Mouse (Mus musculus) lung, postnatal 0 days (tissue): ENCODE results near the gene Trnau1ap. TPM values are rescaled to one million over a fixed set of nuclear protein-coding genes. Genes with fewer than 3 reads are reported as not detected.
"Not testable (repeated sequence)": the region's sequence is repeated elsewhere in the genome, so short reads cannot be mapped to it uniquely, and the experiment has no call there.

ENCODE experiments used
- ATAC-seq: fragments of 200-750 bp; cut with Nextera tagmentation; 2 replicates; pipeline ENCODE4 v1.8.0; 2017; ENCODE audit warnings: moderate library complexity
- DNase-seq: peaks from one replicate; pipeline ENCODE4 v3.0.0-alpha.2; 2016; ENCODE audit warnings: low spot score
- H3K27ac ChIP-seq: fragments of 300-500 bp; sonication (generic); 2 replicates; pipeline ENCODE4 v1.5.1; 2014; ENCODE audit warnings: antibody characterized with exemption, mild to moderate bottlenecking, low read length, mixed read lengths
- H3K27me3 ChIP-seq: fragments of 300-500 bp; sonication (generic); replicated peaks from 2 replicates; pipeline ENCODE4 v1.6.1; 2014; ENCODE audit warnings: low read length, mixed read lengths; ENCODE audit not compliant: insufficient read depth
- H3K36me3 ChIP-seq: fragments of 300-500 bp; sonication (generic); 2 replicates; pipeline ENCODE4 v1.6.1; 2014; ENCODE audit warnings: low read length, mixed read lengths; ENCODE audit not compliant: insufficient read depth
- H3K4me1 ChIP-seq: fragments of 300-500 bp; sonication (generic); 2 replicates; pipeline ENCODE4 v1.6.1; 2014; ENCODE audit warnings: antibody characterized with exemption, low read depth, low read length, mixed read lengths; ENCODE audit not compliant: insufficient read depth
- H3K4me2 ChIP-seq: fragments of 300-500 bp; sonication (generic); replicated peaks from 2 replicates; pipeline ENCODE4 v1.6.1; 2014; ENCODE audit warnings: low read depth, mild to moderate bottlenecking, low read length, moderate library complexity, mixed read lengths
- H3K4me3 ChIP-seq: fragments of 300-500 bp; sonication (generic); 2 replicates; pipeline ENCODE4 v1.5.1; 2014; ENCODE audit warnings: low read depth, low read length
- H3K9ac ChIP-seq: fragments of 300-500 bp; sonication (generic); replicated peaks from 2 replicates; pipeline ENCODE4 v1.6.1; 2014; ENCODE audit warnings: low read depth, mild to moderate bottlenecking
- H3K9me3 ChIP-seq: fragments of 300-500 bp; sonication (generic); 2 replicates; pipeline ENCODE4 v1.6.1; 2016; ENCODE audit warnings: low read length, mixed read lengths
- CTCF ChIP-seq: IDR thresholded peaks from 2 replicates; pipeline ENCODE4 v1.5.1; 2016; ENCODE audit warnings: antibody characterized with exemption, mild to moderate bottlenecking
- EP300 ChIP-seq: IDR thresholded peaks from 2 replicates; pipeline ENCODE4 v1.6.1; 2016; ENCODE audit warnings: antibody characterized with exemption, mild to moderate bottlenecking, control low read depth
- WGBS: fragments of 180-500 bp; shearing (Covaris S2); extraction: QIAGEN DNeasy Blood & Tissue Kit; methylation state at CpG from one replicate; pipeline ENCODE4 v1.1.7; 2014; 5-methylcytosine and 5-hydroxymethylcytosine counted together
- polyA plus RNA-seq: library from polyadenylated mRNA; unstranded; fragments of >200 nt; fragmentation: Nextera tagmentation; extraction: Ambion mirVana; gene quantifications from 2 replicates; pipeline ENCODE4 v1.2.1, GENCODE M21; 2015

The Trnau1ap gene
- polyA plus RNA-seq, 1 experiment from 2014 or later = 52.9 TPM

DNA sequence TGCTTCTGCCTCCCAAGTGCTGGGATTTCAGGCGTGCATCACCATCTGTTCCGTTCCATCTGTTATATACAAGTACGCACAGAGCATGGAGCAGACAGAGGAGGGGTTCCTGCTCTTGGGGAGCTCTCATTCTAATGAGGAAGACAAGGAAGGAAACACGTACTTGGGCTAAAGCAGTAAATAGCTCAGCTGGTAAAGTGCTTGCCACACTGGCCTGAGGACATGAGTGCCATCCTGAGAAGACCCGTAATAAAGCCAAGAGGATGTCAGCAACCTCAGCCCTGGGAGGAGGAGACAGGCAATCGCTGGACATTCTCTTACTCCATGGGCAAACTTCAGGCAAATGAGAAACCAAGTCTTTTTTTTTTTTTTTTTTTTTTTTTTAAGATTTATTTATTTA, 23.3 kb downstream of the Trnau1ap start:
- H3K36me3 ChIP-seq = no peaks in the 10 kb centered on the region
- no peaks in the 10 kb centered on the region for H3K27me3 ChIP-seq
- WGBS = 64% methylated on average over 6 of the region's 6 CpGs
- H3K4me3 ChIP-seq = no peak overlapping the region
- no peaks in the 10 kb centered on the region for H3K9me3 ChIP-seq
- H3K9ac ChIP-seq = no peak overlapping the region
- H3K27ac ChIP-seq = no peak overlapping the region
- no peak for TF ChIP-seq EP300
- TF ChIP-seq CTCF = no peak
- no peak overlapping the region for H3K4me2 ChIP-seq
- peaks cover 9% of the 10 kb centered on the region; the same call in 1 of the 2 replicates for H3K4me1 ChIP-seq
- DNase-seq = no peak
- no peak for ATAC-seq

DNA sequence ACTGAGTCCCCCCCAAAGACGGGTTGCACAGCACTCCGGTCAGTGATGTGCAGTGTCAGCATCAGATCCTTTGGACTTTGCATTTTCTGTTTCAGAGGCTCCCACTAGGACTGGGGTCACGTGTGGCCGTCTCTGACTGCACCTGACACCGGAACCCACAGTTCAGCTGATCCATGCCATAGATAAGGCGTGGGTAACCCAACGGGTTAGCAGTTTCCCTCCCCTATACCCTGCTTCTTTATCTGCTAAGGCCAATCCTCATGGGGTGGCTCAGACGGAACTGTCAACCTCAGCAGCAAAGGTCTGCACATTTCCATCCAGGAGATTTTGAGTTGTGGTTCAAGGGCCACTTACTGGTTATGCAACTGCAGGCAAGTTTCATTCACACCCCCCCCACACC, 24.1 kb downstream of the Trnau1ap start:
- no peak overlapping the region for H3K9ac ChIP-seq
- H3K4me1 ChIP-seq = peaks cover 9% of the 10 kb centered on the region; the same call in 1 of the 2 replicates
- no peaks in the 10 kb centered on the region for H3K27me3 ChIP-seq
- H3K27ac ChIP-seq = no peak overlapping the region
- no peak overlapping the region for H3K4me2 ChIP-seq
- H3K9me3 ChIP-seq = no peaks in the 10 kb centered on the region
- no peak overlapping the region for H3K4me3 ChIP-seq
- no peaks in the 10 kb centered on the region for H3K36me3 ChIP-seq
- DNase-seq (no peak), ATAC-seq (no peak)
- WGBS = 77% methylated on average over 8 of the region's 8 CpGs
- TF ChIP-seq CTCF (no peak), EP300 (no peak)

DNA sequence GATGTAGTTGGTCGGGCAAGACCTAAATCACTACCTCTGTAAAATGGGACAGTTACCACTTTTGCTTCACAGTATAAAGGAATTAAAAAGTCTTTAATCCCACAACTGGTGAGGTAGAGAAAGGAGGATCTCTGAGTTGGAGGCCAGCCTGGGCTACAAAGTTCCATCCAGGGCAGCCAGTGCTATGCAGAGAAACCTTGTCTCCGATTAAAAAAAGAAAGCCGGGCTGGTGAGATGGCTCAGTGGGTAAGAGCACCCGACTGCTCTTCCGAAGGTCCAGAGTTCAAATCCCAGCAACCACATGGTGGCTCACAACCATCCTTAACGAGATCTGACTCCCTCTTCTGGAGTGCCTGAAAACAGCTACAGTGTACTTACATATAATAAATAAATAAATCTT, 25.9 kb downstream of the Trnau1ap start:
- H3K4me3 ChIP-seq = peak overlapping the region; percentile 49

GRCm38 (mm10) chr4:132302939-132303479, 26.3 kb downstream of the Trnau1ap start, which contains the start of gene Rab42:
Rab42 (minus strand) TSS chr4:132303385.
- TF ChIP-seq CTCF = peak; percentile 45
- TF ChIP-seq EP300 = no peak
- H3K9me3 ChIP-seq = no peaks in the 10 kb centered on the region
- no peaks in the 10 kb centered on the region for H3K27me3 ChIP-seq
- 0 out of 2 replicates have a peak within 1 kb of the TSS, but pooled peaks have one; percentile 34 for H3K9ac ChIP-seq
- peak within 1 kb of the TSS; percentile 67 for H3K4me2 ChIP-seq
- ATAC-seq (peak; percentile 88), DNase-seq (peak; percentile 87)
- H3K27ac ChIP-seq = no peak within 1 kb of the TSS
- 2% methylated on average over 29 of the region's 31 CpGs for WGBS
- H3K4me3 ChIP-seq = peak within 1 kb of the TSS; percentile 49
- no peaks in the 10 kb centered on the region for H3K36me3 ChIP-seq
- H3K4me1 ChIP-seq = no peaks in the 10 kb centered on the region

More for the DNA sequence above, 25.9 kb downstream of the Trnau1ap start:
- H3K9me3 ChIP-seq, ATAC-seq, H3K27me3 ChIP-seq, H3K4me1 ChIP-seq, H3K27ac ChIP-seq, DNase-seq, H3K9ac ChIP-seq, H3K36me3 ChIP-seq: not testable (repeated sequence)
- H3K4me2 ChIP-seq = peak overlapping the region; percentile 67
- WGBS = 38% methylated on average over 6 of the region's 6 CpGs
- TF ChIP-seq CTCF = 0 out of 2 replicates have a peak, but pooled peaks have one; percentile 10

GRCm38 (mm10) chr4:132301965-132302938, 27.1 kb downstream of the Trnau1ap start:
- no peak for DNase-seq

GRCm38 (mm10) chr4:132301486-132301885, 27.9 kb downstream of the Trnau1ap start:
- H3K9ac ChIP-seq = no peak overlapping the region
- H3K36me3 ChIP-seq = no peaks in the 10 kb centered on the region
- no peaks in the 10 kb centered on the region for H3K9me3 ChIP-seq
- 76% methylated on average over 6 of the region's 6 CpGs for WGBS
- TF ChIP-seq EP300 = no peak
- no peak for TF ChIP-seq CTCF
- H3K4me1 ChIP-seq = no peaks in the 10 kb centered on the region
- H3K4me3 ChIP-seq = no peak overlapping the region
- no peak overlapping the region for H3K4me2 ChIP-seq
- no peaks in the 10 kb centered on the region for H3K27me3 ChIP-seq
- ATAC-seq (no peak), DNase-seq (no peak)
- H3K27ac ChIP-seq = no peak overlapping the region

More at GRCm38 (mm10) chr4:132301965-132302938, 27.1 kb downstream of the Trnau1ap start:
- Histone ChIP-seq H3K4me3 (peak overlapping the region; percentile 49), H3K36me3 (no peaks in the 10 kb centered on the region), H3K27ac (no peak overlapping the region), H3K4me2 (peak overlapping the region; percentile 67), H3K9ac (no peak overlapping the region), H3K27me3 (no peaks in the 10 kb centered on the region), H3K4me1 (no peaks in the 10 kb centered on the region), H3K9me3 (no peaks in the 10 kb centered on the region)
- TF ChIP-seq EP300 (no peak), CTCF (no peak)
- 60% methylated on average over 16 of the region's 16 CpGs for WGBS
- peak; percentile 13; the same call in 1 of the 2 replicates for ATAC-seq
